Mouse (Mus musculus): ENCODE data around the gene Slc22a17. TPM values are rescaled to one million over a fixed set of nuclear protein-coding genes. Genes with fewer than 3 reads are reported as not detected.

The Slc22a17 gene
- polyA plus RNA-seq, 1 experiment from 2014 or later: 275 TPM

DNA sequence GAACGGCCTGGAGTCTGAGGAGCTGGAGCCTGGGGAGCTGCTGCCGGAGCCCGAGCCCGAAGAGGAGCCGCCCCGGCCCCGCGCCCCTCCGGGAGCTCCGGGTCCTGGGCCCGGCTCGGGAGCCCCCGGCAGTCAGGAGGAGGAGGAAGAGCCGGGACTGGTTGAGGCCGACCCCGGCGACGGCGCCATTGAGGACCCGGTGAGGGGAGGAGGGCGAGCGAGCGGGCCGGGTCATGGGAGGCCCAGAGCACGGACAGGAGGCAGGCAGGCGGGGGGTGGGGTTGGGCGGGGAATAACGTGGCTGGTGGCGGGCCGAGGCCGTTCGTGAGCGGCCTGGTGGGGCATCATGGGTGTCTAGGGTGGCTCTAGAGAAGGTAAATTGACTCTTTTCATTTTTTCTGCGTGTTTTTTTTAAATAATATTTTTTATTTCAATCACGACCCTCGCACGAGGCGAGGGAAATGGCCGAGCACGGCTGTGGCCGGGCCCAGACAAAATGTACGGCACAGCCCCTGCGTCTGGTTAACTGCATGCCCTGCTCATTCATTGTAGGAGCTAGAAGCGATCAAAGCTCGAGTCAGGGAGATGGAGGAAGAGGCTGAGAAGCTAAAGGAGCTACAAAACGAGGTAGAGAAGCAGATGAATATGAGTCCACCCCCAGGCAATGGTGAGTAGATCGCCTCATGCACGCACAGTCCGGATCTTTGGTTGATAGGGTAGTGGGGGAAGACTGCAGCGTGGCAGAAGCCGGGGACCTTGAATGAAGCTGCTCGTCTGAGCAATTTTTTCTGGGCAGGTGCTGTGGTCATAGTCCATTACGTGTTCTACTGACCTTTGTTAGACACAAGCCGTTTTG, 18.4 kb downstream of the Slc22a17 start:
- peaks cover 19% of the 10 kb centered on the region for H3K36me3 ChIP-seq (ENCODE audit: control insufficient read depth, insufficient read depth, low read length)
- ATAC-seq: peak; percentile 26
- WGBS: under 1% methylated on average over 40 of the region's 54 CpGs
- H3K27me3 ChIP-seq (replicated peaks; ENCODE audit: control insufficient read depth, insufficient read depth, low read length): no peaks in the 10 kb centered on the region
- H3K4me1 ChIP-seq (ENCODE audit: control insufficient read depth, insufficient read depth, low read depth, low read length): peaks cover 11% of the 10 kb centered on the region
- H3K27ac ChIP-seq (ENCODE audit: low read depth, low read length): peak overlapping the region; percentile 99
- H3K4me3 ChIP-seq (ENCODE audit: low read length): peak overlapping the region; percentile 93
- peak overlapping the region; percentile 79 for H3K4me2 ChIP-seq (ENCODE audit: low read length)
- H3K9ac ChIP-seq (ENCODE audit: low read depth, low read length): peak overlapping the region; percentile 100
- no peaks in the 10 kb centered on the region for H3K9me3 ChIP-seq (ENCODE audit: control insufficient read depth, low read length)

DNA sequence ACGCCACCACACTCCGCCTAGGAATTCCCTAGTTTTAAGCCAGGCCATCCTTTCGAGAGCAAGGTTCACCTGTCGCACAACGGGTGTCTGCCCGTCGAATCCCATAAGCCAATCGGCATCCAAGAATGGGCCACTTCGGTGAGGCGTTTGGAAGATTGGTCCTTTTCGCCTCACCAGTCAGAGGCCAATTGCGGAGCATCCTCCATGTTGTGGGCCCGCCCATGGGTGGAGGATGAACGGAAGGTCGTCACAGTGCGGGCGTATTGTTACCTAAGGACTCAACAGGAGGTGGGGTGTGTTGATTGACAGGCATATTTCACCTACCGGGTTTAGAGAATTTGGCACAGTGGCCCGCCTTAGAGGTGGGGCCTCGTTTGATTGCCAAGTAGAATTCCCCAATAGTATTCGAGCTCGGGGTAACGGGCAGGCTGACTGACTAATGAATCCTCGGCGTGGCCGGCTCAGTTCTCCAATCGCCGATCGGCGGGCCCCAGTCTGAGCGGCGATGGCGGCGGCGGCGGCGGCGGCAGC, 19.2 kb downstream of the Slc22a17 start:
- peak overlapping the region; percentile 59 for H3K4me2 ChIP-seq (ENCODE audit: low read length)
- peak overlapping the region; percentile 93 for H3K4me3 ChIP-seq (ENCODE audit: low read length)
- 1% methylated on average over 38 of the region's 38 CpGs for WGBS
- peaks cover 11% of the 10 kb centered on the region for H3K4me1 ChIP-seq (ENCODE audit: control insufficient read depth, insufficient read depth, low read depth, low read length)
- peaks cover 15% of the 10 kb centered on the region for H3K36me3 ChIP-seq (ENCODE audit: control insufficient read depth, insufficient read depth, low read length)
- peak overlapping the region; percentile 99 for H3K27ac ChIP-seq (ENCODE audit: low read depth, low read length)
- no peaks in the 10 kb centered on the region for H3K27me3 ChIP-seq (replicated peaks; ENCODE audit: control insufficient read depth, insufficient read depth, low read length)
- peak overlapping the region; percentile 100 for H3K9ac ChIP-seq (ENCODE audit: low read depth, low read length)
- no peaks in the 10 kb centered on the region for H3K9me3 ChIP-seq (ENCODE audit: control insufficient read depth, low read length)
- peak; percentile 99 for ATAC-seq

DNA sequence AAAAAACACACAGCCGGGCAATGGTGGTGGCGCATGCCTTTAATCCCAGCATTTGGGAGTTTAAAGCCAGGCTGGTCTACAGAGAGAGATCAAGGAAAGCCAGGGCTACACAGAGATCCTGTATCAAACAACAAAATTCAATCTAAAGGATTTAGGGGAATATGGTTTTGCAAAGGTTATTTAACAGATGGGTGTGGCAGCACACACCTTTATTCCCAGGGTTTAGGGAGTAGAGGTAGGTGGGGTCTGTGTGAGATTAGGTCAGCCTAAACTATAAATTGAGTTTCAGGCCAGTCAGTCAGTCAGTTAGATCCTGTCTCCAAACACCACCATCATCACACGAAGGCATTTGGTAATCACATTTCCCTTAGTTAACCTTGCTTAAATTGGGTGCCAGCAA, 20.7 kb downstream of the Slc22a17 start, which contains the start of gene Pabpn1:
Gene Pabpn1, plus strand, starts transcription at position 301 of the 400 bp plus-strand sequence.
- H3K4me1 ChIP-seq (ENCODE audit: control insufficient read depth, insufficient read depth, low read depth, low read length): peaks cover 11% of the 10 kb centered on the region
- H3K9ac ChIP-seq (ENCODE audit: low read depth, low read length): peak within 1 kb of the TSS; percentile 59; the same call in 1 of the 2 replicates
- ATAC-seq: no peak
- peak within 1 kb of the TSS; percentile 59 for H3K4me2 ChIP-seq (ENCODE audit: low read length)
- H3K27me3 ChIP-seq (replicated peaks; ENCODE audit: control insufficient read depth, insufficient read depth, low read length): no peaks in the 10 kb centered on the region
- H3K27ac ChIP-seq (ENCODE audit: low read depth, low read length): peak within 1 kb of the TSS; percentile 90
- WGBS: 97% methylated on average over 3 of the region's 3 CpGs
- H3K36me3 ChIP-seq (ENCODE audit: control insufficient read depth, insufficient read depth, low read length): peaks cover 10% of the 10 kb centered on the region
- H3K4me3 ChIP-seq (ENCODE audit: low read length): peak within 1 kb of the TSS; percentile 51
- no peaks in the 10 kb centered on the region for H3K9me3 ChIP-seq (ENCODE audit: control insufficient read depth, low read length)

DNA sequence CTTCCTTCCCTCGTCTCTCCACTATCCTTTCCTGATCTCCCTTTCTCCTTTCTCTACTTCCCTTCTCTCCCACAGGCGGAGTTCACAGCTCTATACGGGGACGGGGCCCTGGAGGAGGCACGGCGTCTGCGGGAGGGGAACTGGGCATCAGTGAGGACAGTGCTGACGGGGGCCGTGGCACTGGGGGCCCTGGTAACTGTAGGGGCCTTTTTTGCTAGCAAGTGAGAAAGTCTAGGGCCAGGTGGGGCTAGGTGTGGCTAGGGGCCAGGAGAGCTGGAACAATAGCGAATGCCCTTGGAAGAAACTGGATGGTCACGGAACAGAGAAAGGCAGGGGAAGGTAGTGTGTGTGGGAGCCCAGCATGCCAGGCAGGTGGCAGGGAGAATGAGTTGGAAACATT, 27.6 kb downstream of the Slc22a17 start:
- H3K4me3 ChIP-seq (ENCODE audit: low read length): no peak overlapping the region
- no peak for ATAC-seq
- peaks cover 21% of the 10 kb centered on the region for H3K4me1 ChIP-seq (ENCODE audit: control insufficient read depth, insufficient read depth, low read depth, low read length)
- no peak overlapping the region for H3K4me2 ChIP-seq (ENCODE audit: low read length)
- no peak overlapping the region for H3K27ac ChIP-seq (ENCODE audit: low read depth, low read length)
- H3K9ac ChIP-seq (ENCODE audit: low read depth, low read length): no peak overlapping the region
- no peaks in the 10 kb centered on the region for H3K9me3 ChIP-seq (ENCODE audit: control insufficient read depth, low read length)
- 88% methylated on average over 11 of the region's 11 CpGs for WGBS
- no peaks in the 10 kb centered on the region for H3K27me3 ChIP-seq (replicated peaks; ENCODE audit: control insufficient read depth, insufficient read depth, low read length)
- no peaks in the 10 kb centered on the region for H3K36me3 ChIP-seq (ENCODE audit: control insufficient read depth, insufficient read depth, low read length)

DNA sequence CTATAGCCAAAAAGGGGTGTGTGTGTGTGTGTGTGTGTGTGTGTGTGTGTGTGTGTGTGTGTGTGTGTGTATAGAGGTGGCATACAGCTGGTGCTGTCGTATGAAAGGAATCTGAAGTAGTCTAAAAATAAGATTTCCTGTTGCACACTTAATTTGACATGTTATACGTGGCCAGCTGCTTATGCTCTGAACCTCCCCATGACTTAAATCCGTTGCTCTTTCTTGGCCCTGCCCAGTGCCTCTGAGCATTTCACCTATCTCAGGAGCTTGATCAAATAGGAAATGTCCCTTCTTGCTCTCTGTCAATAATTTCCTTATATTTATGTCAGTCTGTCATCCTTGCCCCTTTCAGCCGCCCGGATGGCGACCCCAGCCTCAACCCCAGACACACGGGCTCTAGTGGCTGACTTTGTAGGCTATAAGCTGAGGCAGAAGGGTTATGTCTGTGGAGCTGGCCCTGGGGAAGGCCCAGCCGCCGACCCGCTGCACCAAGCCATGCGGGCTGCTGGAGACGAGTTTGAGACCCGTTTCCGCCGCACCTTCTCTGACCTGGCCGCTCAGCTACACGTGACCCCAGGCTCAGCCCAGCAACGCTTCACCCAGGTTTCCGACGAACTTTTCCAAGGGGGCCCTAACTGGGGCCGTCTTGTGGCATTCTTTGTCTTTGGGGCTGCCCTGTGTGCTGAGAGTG, 28.8 kb downstream of the Slc22a17 start:
- Histone ChIP-seq H3K4me2 (ENCODE audit: low read length) (peak overlapping the region; percentile 77), H3K9ac (ENCODE audit: low read depth, low read length) (peak overlapping the region; percentile 77), H3K9me3 (ENCODE audit: control insufficient read depth, low read length) (no peaks in the 10 kb centered on the region), H3K4me3 (ENCODE audit: low read length) (peak overlapping the region; percentile 61), H3K36me3 (ENCODE audit: control insufficient read depth, insufficient read depth, low read length) (no peaks in the 10 kb centered on the region), H3K27me3 (replicated peaks; ENCODE audit: control insufficient read depth, insufficient read depth, low read length) (no peaks in the 10 kb centered on the region), H3K27ac (ENCODE audit: low read depth, low read length) (peak overlapping the region; percentile 91), H3K4me1 (ENCODE audit: control insufficient read depth, insufficient read depth, low read depth, low read length) (peaks cover 21% of the 10 kb centered on the region)
- WGBS: 33% methylated on average over 20 of the region's 21 CpGs
- ATAC-seq: no peak

DNA sequence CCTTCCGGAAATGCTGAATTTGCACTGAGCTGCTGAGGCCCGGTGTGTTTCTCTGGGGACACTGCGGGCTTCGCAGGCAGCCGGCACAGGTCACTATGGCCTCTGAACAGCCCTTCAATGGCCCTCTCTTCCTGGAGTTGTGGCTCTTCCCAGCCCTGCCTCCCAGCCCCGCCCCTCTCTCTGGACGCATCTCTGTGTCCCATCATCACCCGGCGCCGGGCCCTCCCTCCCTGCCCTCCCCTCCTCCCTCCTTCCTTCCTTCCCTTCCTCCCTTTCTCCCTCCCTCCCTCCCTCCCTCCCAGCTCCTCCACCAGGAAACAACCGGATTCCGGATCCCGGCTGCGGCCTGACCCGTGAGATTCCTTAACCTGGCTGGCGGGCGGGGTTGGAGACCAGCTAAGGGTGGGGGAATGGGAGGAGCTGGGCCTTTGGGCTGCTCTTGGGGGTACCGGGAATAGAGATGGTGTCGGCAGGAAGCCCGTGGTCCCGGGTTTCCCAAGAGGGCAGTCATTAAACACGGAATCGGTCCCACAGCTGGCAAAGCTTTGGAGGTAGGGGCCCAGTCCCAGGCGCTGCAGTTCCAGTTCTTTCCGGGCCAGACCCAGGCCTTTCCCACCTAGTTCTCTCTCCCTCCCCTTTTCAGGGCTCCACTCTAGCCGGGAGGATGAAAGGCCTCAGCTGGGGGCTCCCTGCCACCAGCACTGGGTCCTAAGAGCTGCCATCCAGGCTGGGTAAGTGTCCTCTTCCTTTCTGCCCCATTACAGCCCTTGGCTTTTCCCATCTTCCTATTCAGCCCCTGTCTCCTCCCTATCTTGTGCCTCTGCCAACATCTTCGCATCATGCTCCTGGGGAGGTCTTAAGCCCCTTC, 29.5 kb downstream of the Slc22a17 start, which contains the start of the genes Bcl2l2 and Gm20521:
Gene Bcl2l2, plus strand, starts transcription at position 224 of the 868 bp plus-strand sequence.
Gene Gm20521, plus strand, starts transcription at position 288 of the 868 bp plus-strand sequence.
- H3K4me3 ChIP-seq (ENCODE audit: low read length): peak within 1 kb of the TSS; percentile 61
- ATAC-seq: peak; percentile 89

DNA sequence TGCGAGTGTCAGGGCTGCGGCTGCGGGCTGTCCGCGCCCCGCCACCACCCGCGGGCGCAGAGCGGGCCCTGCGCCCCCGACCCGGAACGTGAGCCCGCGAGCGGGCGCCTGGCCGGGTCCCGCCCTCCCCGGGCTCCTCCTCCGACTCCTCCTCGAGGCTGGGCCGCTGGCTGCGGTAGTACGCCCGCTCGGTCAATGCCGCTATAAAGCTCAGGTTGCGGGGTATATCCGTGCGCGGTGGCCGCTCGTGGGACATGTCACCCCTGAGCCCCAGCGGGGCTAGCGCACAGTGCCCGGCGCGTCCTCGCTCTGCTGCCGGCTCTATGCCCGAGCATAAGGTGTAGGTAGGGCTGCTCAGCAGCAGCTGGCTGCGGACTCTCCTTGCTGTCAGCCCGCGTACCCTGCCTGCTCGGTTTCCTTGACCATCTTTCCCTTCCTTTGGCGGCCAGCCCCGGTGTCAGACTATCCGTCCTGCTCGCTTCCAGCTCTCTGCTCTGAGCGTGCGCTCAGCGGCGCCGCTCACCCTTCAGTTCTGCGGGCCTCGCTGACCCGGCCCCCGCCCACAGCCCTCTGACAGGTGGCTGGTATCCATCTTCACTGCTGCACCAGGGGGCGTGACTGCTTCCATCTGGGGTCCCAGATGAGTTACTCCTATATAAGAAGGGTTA, 35.8 kb downstream of the Slc22a17 start, which contains the start of gene Ppp1r3e:
Gene Ppp1r3e, minus strand, starts transcription at position 503 of the 668 bp plus-strand sequence.
- Histone ChIP-seq H3K4me2 (ENCODE audit: low read length) (peak within 1 kb of the TSS; percentile 91), H3K27ac (ENCODE audit: low read depth, low read length) (peak within 1 kb of the TSS; percentile 96), H3K4me3 (ENCODE audit: low read length) (peak within 1 kb of the TSS; percentile 83), H3K9ac (ENCODE audit: low read depth, low read length) (peak within 1 kb of the TSS; percentile 97), H3K4me1 (ENCODE audit: control insufficient read depth, insufficient read depth, low read depth, low read length) (peaks cover 9% of the 10 kb centered on the region), H3K36me3 (ENCODE audit: control insufficient read depth, insufficient read depth, low read length) (no peaks in the 10 kb centered on the region), H3K27me3 (replicated peaks; ENCODE audit: control insufficient read depth, insufficient read depth, low read length) (no peaks in the 10 kb centered on the region), H3K9me3 (ENCODE audit: control insufficient read depth, low read length) (no peaks in the 10 kb centered on the region)
- ATAC-seq: peak; percentile 84
- under 1% methylated on average over 51 of the region's 61 CpGs for WGBS

More for the DNA sequence above, 29.5 kb downstream of the Slc22a17 start, which contains the start of the genes Bcl2l2 and Gm20521:
- no peaks in the 10 kb centered on the region for H3K36me3 ChIP-seq (ENCODE audit: control insufficient read depth, insufficient read depth, low read length)
- H3K4me2 ChIP-seq (ENCODE audit: low read length): peak within 1 kb of the TSS; percentile 77
- H3K9me3 ChIP-seq (ENCODE audit: control insufficient read depth, low read length): no peaks in the 10 kb centered on the region
- H3K9ac ChIP-seq (ENCODE audit: low read depth, low read length): peak within 1 kb of the TSS; percentile 77
- WGBS: under 1% methylated on average over 27 of the region's 27 CpGs
- no peaks in the 10 kb centered on the region for H3K27me3 ChIP-seq (replicated peaks; ENCODE audit: control insufficient read depth, insufficient read depth, low read length)
- peaks cover 21% of the 10 kb centered on the region for H3K4me1 ChIP-seq (ENCODE audit: control insufficient read depth, insufficient read depth, low read depth, low read length)
- H3K27ac ChIP-seq (ENCODE audit: low read depth, low read length): peak within 1 kb of the TSS; percentile 91

DNA sequence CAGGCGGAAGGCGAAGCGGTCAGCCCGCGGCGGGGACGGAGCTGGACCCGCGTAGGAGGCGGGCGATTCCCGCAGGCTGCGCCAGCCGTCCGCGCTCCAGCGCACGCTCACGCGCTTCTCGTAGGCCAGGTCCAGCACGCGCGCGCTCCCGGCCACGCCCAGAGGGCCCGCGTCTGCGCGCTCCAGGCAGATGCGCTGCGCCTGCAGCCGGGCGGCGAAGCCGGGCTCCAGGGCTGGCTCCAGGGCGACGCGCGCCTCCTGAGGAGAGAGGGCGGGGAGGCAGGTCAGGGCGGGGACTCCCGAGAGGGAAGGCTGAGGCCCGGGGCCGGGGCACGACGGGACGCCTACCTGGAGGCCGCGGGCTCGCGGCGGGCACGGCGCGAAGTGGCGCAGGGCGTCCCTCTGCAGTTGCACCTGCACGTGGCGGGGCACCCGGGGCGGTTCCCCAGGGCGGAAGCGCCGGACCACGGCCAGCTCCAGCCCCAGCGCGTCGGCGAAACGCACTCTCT, 36.3 kb downstream of the Slc22a17 start:
- Histone ChIP-seq H3K4me1 (ENCODE audit: control insufficient read depth, insufficient read depth, low read depth, low read length) (peaks cover 9% of the 10 kb centered on the region), H3K9me3 (ENCODE audit: control insufficient read depth, low read length) (no peaks in the 10 kb centered on the region), H3K27ac (ENCODE audit: low read depth, low read length) (peak overlapping the region; percentile 96), H3K4me3 (ENCODE audit: low read length) (peak overlapping the region; percentile 83), H3K27me3 (replicated peaks; ENCODE audit: control insufficient read depth, insufficient read depth, low read length) (no peaks in the 10 kb centered on the region), H3K36me3 (ENCODE audit: control insufficient read depth, insufficient read depth, low read length) (no peaks in the 10 kb centered on the region), H3K4me2 (ENCODE audit: low read length) (peak overlapping the region; percentile 91), H3K9ac (ENCODE audit: low read depth, low read length) (peak overlapping the region; percentile 97)
- 0% methylated on average over 55 of the region's 72 CpGs for WGBS
- peak; percentile 89 for ATAC-seq
